Mouse (Mus musculus): ENCODE measurements around the gene Prkcsh. TPM values are rescaled to one million over a fixed set of nuclear protein-coding genes. Genes with fewer than 3 reads are reported as not detected.

Gene Prkcsh
- total RNA-seq (2021) = 10 to 100 TPM; 92.2 to 94.9 TPM

- peak; percentile 100 for DNase-seq (ENCODE audit: extremely low spot score in 1 of 2, low spot score in 2 of 2)
- intact Hi-C loops (cut with DNase I) = no loop called here
Observed at GRCm38 (mm10) chr9:22002194-22003162, at the start of gene Prkcsh, which contains the start of gene Ccdc151. Prkcsh (plus strand) TSS chr9:22002806. Ccdc151 (minus strand) TSS chr9:22002634.

GRCm38 (mm10) chr9:21953600-21953999 lies 49.0 kb upstream of the Prkcsh start:
- peak; percentile 58 to 84 for DNase-seq (ENCODE audit: extremely low spot score in 1 of 2, low spot score in 2 of 2)
- intact Hi-C loops (cut with DNase I) = no loop called here

GRCm38 (mm10) chr9:21954635-21955034 lies 48.0 kb upstream of the Prkcsh start:
- intact Hi-C loops (cut with DNase I) = no loop called here
- no peak for DNase-seq (ENCODE audit: extremely low spot score in 1 of 2, low spot score in 2 of 2)

GRCm38 (mm10) chr9:21955225-21955569 lies 47.4 kb upstream of the Prkcsh start:
- no peak for DNase-seq (ENCODE audit: extremely low spot score in 1 of 2, low spot score in 2 of 2)
- intact Hi-C loops (cut with DNase I) = no loop called here

- intact Hi-C loops (cut with DNase I) = no loop called here
- peak; percentile 98 to 99 for DNase-seq (ENCODE audit: extremely low spot score in 1 of 2, low spot score in 2 of 2)
Observed at GRCm38 (mm10) chr9:21955570-21956281, 46.9 kb upstream of the Prkcsh start, which contains the start of gene Swsap1. Swsap1 (plus strand) TSS chr9:21955755.

- intact Hi-C loops (cut with DNase I) = no loop called here
- DNase-seq (ENCODE audit: extremely low spot score in 1 of 2, low spot score in 2 of 2) = no peak
Observed at GRCm38 (mm10) chr9:21958372-21958771, 44.2 kb upstream of the Prkcsh start.

- intact Hi-C loops (cut with DNase I) = no loop called here
- no peak for DNase-seq (ENCODE audit: extremely low spot score in 1 of 2, low spot score in 2 of 2)
Observed at GRCm38 (mm10) chr9:21959244-21959643, 43.4 kb upstream of the Prkcsh start.

- DNase-seq (ENCODE audit: extremely low spot score in 1 of 2, low spot score in 2 of 2) = no peak
- intact Hi-C loops (cut with DNase I) = loop anchor here (5.0 kb wide), 1 partner anchor 37 kb away; no protein-coding TSS in a partner anchor
Observed at GRCm38 (mm10) chr9:21960135-21960534, 42.5 kb upstream of the Prkcsh start.

- intact Hi-C loops (cut with DNase I) = loop anchor here (5.0 kb wide), 1 partner anchor 37 kb away; no protein-coding TSS in a partner anchor
- peak in 1 of 2 experiments; percentile 71 for DNase-seq (ENCODE audit: extremely low spot score in 1 of 2, low spot score in 2 of 2)
Observed at GRCm38 (mm10) chr9:21960558-21961208, 41.9 kb upstream of the Prkcsh start.

- intact Hi-C loops (cut with DNase I) = loop anchor here (5.0 kb wide), 1 partner anchor 36 kb away; no protein-coding TSS in a partner anchor
- no peak for DNase-seq (ENCODE audit: extremely low spot score in 1 of 2, low spot score in 2 of 2)
Observed at GRCm38 (mm10) chr9:21961366-21961980, 41.1 kb upstream of the Prkcsh start.

- intact Hi-C loops (cut with DNase I) = loop anchor here (5.0 kb wide), 1 partner anchor 35 kb away; no protein-coding TSS in a partner anchor
- no peak for DNase-seq (ENCODE audit: extremely low spot score in 1 of 2, low spot score in 2 of 2)
Observed at GRCm38 (mm10) chr9:21962010-21962409, 40.6 kb upstream of the Prkcsh start.

- DNase-seq (ENCODE audit: extremely low spot score in 1 of 2, low spot score in 2 of 2) = peak in 1 of 2 experiments; percentile 88
- intact Hi-C loops (cut with DNase I) = loop anchor here (5.0 kb wide), 1 partner anchor 35 kb away; no protein-coding TSS in a partner anchor
Observed at GRCm38 (mm10) chr9:21962416-21963059, 40.1 kb upstream of the Prkcsh start.

- intact Hi-C loops (cut with DNase I) = loop anchor here (5.0 kb wide), 1 partner anchor 34 kb away; no protein-coding TSS in a partner anchor
- peak in 1 of 2 experiments; percentile 85 for DNase-seq (ENCODE audit: extremely low spot score in 1 of 2, low spot score in 2 of 2)
Observed at GRCm38 (mm10) chr9:21963417-21963816, 39.2 kb upstream of the Prkcsh start, which contains the start of gene Epor. Epor (minus strand) TSS chr9:21963506.

GRCm38 (mm10) chr9:21968883-21969282 lies 33.7 kb upstream of the Prkcsh start:
- no peak for DNase-seq (ENCODE audit: extremely low spot score in 1 of 2, low spot score in 2 of 2)
- intact Hi-C loops (cut with DNase I) = no loop called here

- intact Hi-C loops (cut with DNase I) = no loop called here
Observed at GRCm38 (mm10) chr9:21969304-21969703, 33.3 kb upstream of the Prkcsh start.

GRCm38 (mm10) chr9:21976626-21977175 lies 25.9 kb upstream of the Prkcsh start:
- intact Hi-C loops (cut with DNase I) = no loop called here
- DNase-seq (ENCODE audit: extremely low spot score in 1 of 2, low spot score in 2 of 2) = peak in 1 of 2 experiments; percentile 57

More at GRCm38 (mm10) chr9:21969304-21969703, 33.3 kb upstream of the Prkcsh start:
- DNase-seq (ENCODE audit: extremely low spot score in 1 of 2, low spot score in 2 of 2) = no peak

GRCm38 (mm10) chr9:21977331-21977730 lies 25.3 kb upstream of the Prkcsh start:
- no peak for DNase-seq (ENCODE audit: extremely low spot score in 1 of 2, low spot score in 2 of 2)
- intact Hi-C loops (cut with DNase I) = no loop called here
